In genomic region chr3:128327677-128328076, GRCm38 (mm10) we compare ENCODE assay signal across 18 mouse cellular contexts.
"Had no signal": no experiment of that assay in that cellular context is flagged by ENCODE, and none has a peak within 500 bp of the region (broad histone marks: within the 10 kb centered on the region; RNA-seq: fewer than 3 reads in every experiment).

No protein-coding gene starts in this region.

- H3K4me3 ChIP-seq: layer of hippocampus, adult 2 months; limb, embryonic 10.5 days; liver, embryonic 15.5 days; myocyte; neural tube, embryonic 15.5 days; stomach, embryonic 15.5 days had no signal

- H3K4me1 ChIP-seq: liver, embryonic 15.5 days; neural tube, embryonic 15.5 days; stomach, embryonic 15.5 days had no signal

- H3K27me3 ChIP-seq: liver, embryonic 15.5 days; neural tube, embryonic 15.5 days; stomach, embryonic 15.5 days had no signal

- H3K9me3 ChIP-seq: limb, embryonic 10.5 days; liver, embryonic 15.5 days; neural tube, embryonic 15.5 days; stomach, embryonic 15.5 days had no signal

- DNase-seq: kidney, adult 8-10 months; kidney, postnatal 4 days; lung, adult 2 months; lung, postnatal 4 days; right cerebral cortex, postnatal 4 days; spleen, adult 18-20 months; thymus, adult 2 months; thymus, postnatal 25 days had no signal

- H3K36me3 ChIP-seq: limb, embryonic 10.5 days; liver, embryonic 15.5 days; neural tube, embryonic 15.5 days; stomach, embryonic 15.5 days had no signal

- H3K27ac ChIP-seq: kidney, postnatal 0 days; layer of hippocampus, adult 2 months; limb, embryonic 10.5 days; liver, embryonic 15.5 days; neural tube, embryonic 15.5 days; stomach, embryonic 15.5 days had no signal

- H3K9ac ChIP-seq: liver, embryonic 15.5 days; neural tube, embryonic 15.5 days; stomach, embryonic 15.5 days had no signal

- H3K4me2 ChIP-seq: liver, embryonic 11.5 days; liver, embryonic 15.5 days; neural tube, embryonic 15.5 days; stomach, embryonic 15.5 days had no signal

- ATAC-seq: intestine, embryonic 16.5 days; lung, postnatal 0 days had no signal
